Mouse (Mus musculus) neutrophil, adult 59 days (primary cell): Measurements from ENCODE around the gene Cst11. TPM values are rescaled to one million over a fixed set of nuclear protein-coding genes. Genes with fewer than 3 reads are reported as not detected.

ENCODE experiments used
- total RNA-seq, 2 experiments: library from RNA; stranded (reverse); gene quantifications; 1 replicate in 1 of 2; 2 replicates in 1 of 2; pipeline ENCODE4 v1.2.4; 2023

Gene Cst11
- not detected for total RNA-seq

DNA sequence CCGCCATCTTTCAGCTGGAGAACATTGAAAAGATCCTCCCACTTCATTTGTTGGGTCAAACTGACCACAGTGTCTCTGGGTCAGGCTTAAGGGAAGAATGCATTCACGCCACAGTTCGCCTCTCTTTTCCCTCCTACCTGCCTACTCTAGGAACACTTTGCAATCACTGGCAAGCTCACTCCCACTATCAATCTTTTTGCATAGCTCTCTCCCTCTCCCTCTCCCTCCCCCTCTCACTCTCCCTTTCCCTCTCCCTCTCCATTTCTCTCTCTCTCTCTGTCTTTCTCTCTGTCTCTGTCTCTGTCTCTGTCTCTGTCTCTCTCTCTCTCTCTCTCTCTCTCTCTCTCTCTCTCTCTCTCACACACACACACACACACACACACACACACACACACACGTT lies at the start of gene Cst11:
Cst11 (minus strand) TSS at position 101 of the 400 bp plus-strand sequence.

DNA sequence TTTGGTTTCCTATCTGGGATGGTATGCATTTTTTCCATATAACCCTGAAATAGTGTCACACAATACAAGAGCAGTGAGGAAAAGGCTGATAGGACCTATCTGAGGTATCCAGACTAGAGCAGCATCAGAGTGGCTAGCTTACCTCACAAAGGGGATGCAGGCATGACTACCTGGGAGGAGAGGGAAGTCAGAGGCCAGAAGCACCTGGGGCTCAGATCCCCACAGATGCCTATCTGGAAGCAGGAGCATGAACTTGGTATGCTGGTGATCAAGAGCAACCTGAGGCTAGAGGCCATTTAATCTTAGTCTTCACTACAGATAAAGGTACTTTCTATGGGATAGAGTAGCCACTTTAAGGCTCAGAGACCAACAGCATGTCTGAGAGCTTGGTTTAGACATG lies 48.6 kb upstream of the Cst11 start, which contains the start of gene Cst13:
Cst13 (plus strand) TSS at position 173 of the 400 bp plus-strand sequence.

DNA sequence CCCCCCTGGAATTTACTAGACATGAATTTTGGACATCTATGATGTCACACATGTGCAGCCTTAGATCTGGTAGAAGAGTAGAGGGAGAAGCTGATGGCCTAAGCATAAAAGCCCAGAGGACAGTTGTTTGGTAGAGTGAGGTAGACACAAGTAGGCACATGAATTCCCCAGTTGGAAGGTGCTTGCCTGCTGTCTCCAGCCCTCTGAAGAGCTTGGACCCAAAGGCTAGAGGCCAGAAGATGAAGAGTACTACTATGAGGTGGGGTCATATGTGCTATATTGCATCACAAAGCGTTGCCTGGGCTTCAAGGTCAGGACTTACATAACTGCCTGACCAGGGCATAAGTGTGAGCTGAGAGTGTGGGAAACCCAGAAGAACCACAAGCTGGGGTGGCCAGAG lies 27.2 kb upstream of the Cst11 start, which contains the start of gene Cst8:
Cst8 (plus strand) TSS at position 301 of the 400 bp plus-strand sequence.

DNA sequence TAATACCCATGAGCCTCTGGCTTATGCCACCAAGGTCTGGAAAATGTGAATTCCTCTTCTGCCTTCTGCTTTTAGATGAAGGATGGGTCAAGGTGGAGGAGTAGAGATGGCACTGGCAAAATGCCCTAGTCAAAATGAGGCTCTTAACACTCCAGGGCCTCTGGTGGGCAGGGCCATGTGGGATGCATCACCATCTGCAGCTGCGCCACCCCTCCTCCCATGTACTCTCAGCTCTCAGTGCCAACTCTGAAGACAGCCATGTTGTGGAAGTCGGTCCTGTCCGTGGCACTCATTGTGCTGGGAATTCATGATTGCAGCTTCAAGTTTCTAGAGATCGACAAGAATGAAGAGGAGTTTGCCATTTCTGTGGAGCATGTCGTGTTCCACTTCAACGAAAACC lies 17.8 kb upstream of the Cst11 start, which contains the start of gene Cst12:
Cst12 (plus strand) TSS at position 220 of the 400 bp plus-strand sequence.

DNA sequence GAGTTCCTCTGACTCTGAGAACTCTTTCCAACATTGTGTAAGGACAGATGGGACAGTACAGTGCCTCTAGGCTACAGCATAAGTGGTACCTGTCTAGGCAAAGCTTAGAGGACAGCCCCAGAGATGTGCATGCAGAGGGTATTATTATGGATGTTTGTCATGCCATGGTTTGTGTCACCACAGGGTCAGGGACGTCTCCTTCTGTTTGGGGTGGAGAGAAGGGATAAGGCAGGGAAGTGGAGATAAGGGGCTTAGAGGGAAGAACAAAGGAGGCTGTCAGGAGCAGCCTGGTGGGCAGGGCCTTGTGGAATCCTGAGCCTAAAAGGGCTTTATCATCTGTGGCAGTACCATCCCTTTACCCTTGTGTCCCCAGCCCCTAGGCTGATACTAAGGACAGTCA lies 10.4 kb upstream of the Cst11 start, which contains the start of gene 8030411F24Rik:
8030411F24Rik (plus strand) TSS at position 301 of the 400 bp plus-strand sequence.

DNA sequence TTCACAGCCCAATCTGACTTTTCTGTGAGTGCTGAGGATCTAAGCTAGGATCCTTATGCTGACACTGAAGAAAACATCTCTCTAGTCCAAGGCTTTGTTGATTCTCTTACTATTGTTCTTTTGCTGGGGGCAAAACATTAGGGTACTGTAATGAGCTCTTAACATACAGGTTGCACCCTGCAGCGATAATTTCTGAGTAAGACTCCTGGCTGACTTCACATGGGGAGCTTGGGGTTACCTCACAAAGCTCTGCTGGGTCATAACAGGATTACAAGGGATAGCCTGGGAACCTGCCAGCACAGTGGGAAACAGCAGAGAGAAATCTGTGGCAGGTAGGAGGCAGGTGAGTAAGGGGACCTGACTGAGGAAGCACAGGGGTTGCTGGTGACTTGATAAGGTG lies 21.2 kb downstream of the Cst11 start, which contains the start of gene Cstl1:
Cstl1 (plus strand) TSS at position 301 of the 400 bp plus-strand sequence.

DNA sequence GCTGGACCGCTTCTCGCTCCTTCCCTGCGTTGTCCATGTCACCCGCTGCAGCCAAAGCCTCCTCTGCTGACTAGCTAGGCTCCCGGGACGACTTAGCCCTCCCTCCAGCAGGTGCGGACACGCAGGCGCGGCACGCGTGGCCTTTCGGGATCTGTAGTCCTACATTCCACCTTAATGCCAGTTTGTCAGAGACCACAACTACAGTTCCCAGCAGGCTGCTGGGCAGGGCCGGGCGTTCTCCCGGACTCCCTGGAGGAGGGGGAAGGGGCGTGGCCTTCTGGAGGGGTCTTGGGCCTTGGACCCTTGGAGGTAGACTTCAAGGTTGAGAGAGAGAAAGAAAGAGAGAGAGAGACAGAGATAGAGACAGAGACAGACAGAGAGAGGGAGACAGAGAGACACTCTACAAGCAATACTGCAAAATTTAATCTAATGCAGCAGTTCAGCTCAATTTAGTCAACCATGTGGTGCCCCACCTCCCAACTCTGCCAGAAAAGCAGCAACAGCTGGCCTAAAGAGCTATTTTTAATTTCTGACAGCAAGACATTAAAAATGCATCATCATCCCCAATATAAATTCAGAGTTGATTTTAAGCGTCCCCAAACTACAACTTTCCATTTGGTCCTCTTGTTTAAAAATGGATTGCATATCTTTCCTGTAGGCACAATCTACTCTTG lies 38.8 kb downstream of the Cst11 start, which contains the start of gene Napb:
Napb (minus strand) TSS at position 141 of the 674 bp plus-strand sequence.

Other genes starting within 250 kb of the Cst11 start
- 10 to 100 TPM; 23.6 to 26.9 TPM for gene Nxt1, start 98.9 kb downstream of the Cst11 start, total RNA-seq
- gene Gzf1, start 90.5 kb downstream of the Cst11 start, total RNA-seq = 10 to 100 TPM; 14.7 to 15.3 TPM
- gene Napb, start 39.0 kb downstream of the Cst11 start, total RNA-seq = 1 to 10 TPM; 1.4 to 1.9 TPM
- gene Cstl1, start 21.1 kb downstream of the Cst11 start, total RNA-seq = not detected
- not detected for gene 8030411F24Rik, start 10.5 kb upstream of the Cst11 start, total RNA-seq
- not detected for gene Cst12, start 17.9 kb upstream of the Cst11 start, total RNA-seq
- not detected for gene Cst8, start 27.3 kb upstream of the Cst11 start, total RNA-seq
- gene Cst13, start 48.6 kb upstream of the Cst11 start, total RNA-seq = not detected
- not detected for gene Cst9, start 63.6 kb upstream of the Cst11 start, total RNA-seq
- not detected for gene 9230104L09Rik, start 93.5 kb upstream of the Cst11 start, total RNA-seq
- gene Cst3, start 104.2 kb upstream of the Cst11 start, total RNA-seq = 100 to 1,000 TPM; 582 to 646 TPM
- not detected for gene Gm1330, start 231.8 kb upstream of the Cst11 start, total RNA-seq
- gene Gm10750, start 245.7 kb upstream of the Cst11 start, total RNA-seq = not detected